Mouse (Mus musculus) kidney, adult 2 months (tissue): ENCODE data around the gene Zbtb4. TPM values are rescaled to one million over a fixed set of nuclear protein-coding genes. Genes with fewer than 3 reads are reported as not detected.

Experiments used
- DNase-seq: peaks from one replicate; pipeline ENCODE4 v3.0.0; 2021
- H3K27ac ChIP-seq: fragments of 200-500 bp; 2 replicates; pipeline ENCODE4 v1.5.1; 2012; ENCODE audit warnings: low read depth, low read length, control low read depth, inconsistent platforms; ENCODE audit not compliant: insufficient read depth
- H3K27me3 ChIP-seq: fragments of 200-500 bp; replicated peaks from 2 replicates; pipeline ENCODE4 v1.6.1; 2012; ENCODE audit warnings: mild to moderate bottlenecking, moderate library complexity, low read length, inconsistent platforms; ENCODE audit not compliant: control insufficient read depth, insufficient read depth
- H3K36me3 ChIP-seq: fragments of 200-500 bp; 2 replicates; pipeline ENCODE4 v1.6.1; 2012; ENCODE audit warnings: mild to moderate bottlenecking, moderate library complexity, low read length, inconsistent platforms; ENCODE audit not compliant: control insufficient read depth, insufficient read depth
- H3K4me1 ChIP-seq: fragments of 200-500 bp; 2 replicates; pipeline ENCODE4 v1.6.1; 2011; ENCODE audit warnings: low read length; ENCODE audit not compliant: control insufficient read depth, insufficient read depth
- H3K4me3 ChIP-seq: fragments of 200-500 bp; 2 replicates; pipeline ENCODE4 v1.5.1; 2011; ENCODE audit warnings: mild to moderate bottlenecking, low read depth, low read length, control low read depth; ENCODE audit not compliant: insufficient read depth
- CTCF ChIP-seq: fragments of 200-500 bp; conservative IDR thresholded peaks from 2 replicates; pipeline ENCODE4 v1.5.1; 2011; ENCODE audit warnings: low read depth, mild to moderate bottlenecking, control low read depth, low read length, moderate library complexity, mixed read lengths; ENCODE audit not compliant: insufficient read depth, insufficient read length
- POLR2A ChIP-seq: fragments of 200-500 bp; IDR thresholded peaks from one replicate; pipeline ENCODE4 v1.6.1; 2011; ENCODE audit warnings: low read depth, low read length, control low read depth
- WGBS: fragments of 180-500 bp; shearing (Covaris S2); methylation state at CpG from one replicate; pipeline ENCODE4 v1.1.7; 2018; 5-methylcytosine and 5-hydroxymethylcytosine counted together
- polyA plus RNA-seq: library from polyadenylated mRNA; depleted of rRNA; stranded (reverse); fragments of >200 nt; gene quantifications from 2 replicates; pipeline ENCODE4 v1.2.3, GENCODE M21; 2012

Zbtb4 gene
- polyA plus RNA-seq, 1 experiment = 22.3 TPM

DNA sequence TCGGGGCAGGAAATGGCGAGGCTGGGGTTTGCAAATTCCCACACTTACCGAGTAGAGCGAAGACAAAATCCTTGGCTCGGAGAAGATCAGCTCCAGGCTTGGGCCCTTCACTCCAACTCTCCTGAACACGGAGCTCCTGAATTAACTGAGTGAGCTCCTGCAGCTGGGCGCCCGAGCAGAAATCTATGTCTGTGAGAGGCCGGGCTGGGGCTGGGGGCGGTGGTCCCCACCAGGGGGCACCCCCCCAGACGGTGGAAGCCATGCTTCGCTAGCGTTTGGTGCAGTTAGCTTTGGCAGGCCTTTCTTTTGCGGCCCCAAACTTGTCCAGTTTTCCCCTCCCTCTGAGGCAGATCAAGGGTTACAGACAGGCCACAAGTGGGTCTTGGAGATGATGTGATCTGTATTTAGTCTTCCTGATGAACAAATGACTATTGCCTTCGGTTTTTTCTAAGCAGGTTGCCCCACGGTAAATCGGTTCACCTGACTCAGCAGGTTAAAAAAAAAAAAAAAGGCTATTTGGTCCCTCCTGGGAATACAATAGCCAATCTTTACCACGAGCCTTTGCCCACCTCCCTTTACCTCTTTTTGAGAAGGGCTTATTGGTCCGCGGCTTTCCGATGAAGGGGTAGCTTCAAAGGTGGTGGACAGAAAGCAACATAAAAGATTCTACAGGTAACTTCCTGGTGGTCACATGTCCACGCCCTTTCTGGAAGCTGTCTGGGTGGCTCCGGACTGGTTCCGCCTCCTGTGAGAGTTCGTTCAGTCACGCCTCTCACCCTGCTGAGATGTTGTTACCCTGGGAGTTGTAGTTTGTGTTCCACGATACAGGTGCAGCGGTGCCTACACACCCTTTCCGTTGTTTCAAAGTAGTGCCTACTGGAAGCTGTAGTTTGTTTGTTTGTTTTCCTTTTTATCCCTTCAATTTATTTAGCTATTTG lies 39.5 kb downstream of the Zbtb4 start, which contains the start of gene Tmem102:
Gene Tmem102, minus strand, starts transcription at position 653 of the 938 bp plus-strand sequence.
- 12% methylated on average over 29 of the region's 29 CpGs for WGBS
- H3K27ac ChIP-seq = 0 out of 2 replicates have a peak within 1 kb of the TSS, but pooled peaks have one; percentile 18
- DNase-seq = peak; percentile 93
- H3K36me3 ChIP-seq = no peaks in the 10 kb centered on the region
- H3K4me3 ChIP-seq = peak within 1 kb of the TSS; percentile 45
- H3K4me1 ChIP-seq = peaks cover 20% of the 10 kb centered on the region
- TF ChIP-seq POLR2A (no peak), CTCF (no peak)
- no peaks in the 10 kb centered on the region; the same call in 1 of the 2 replicates for H3K27me3 ChIP-seq

DNA sequence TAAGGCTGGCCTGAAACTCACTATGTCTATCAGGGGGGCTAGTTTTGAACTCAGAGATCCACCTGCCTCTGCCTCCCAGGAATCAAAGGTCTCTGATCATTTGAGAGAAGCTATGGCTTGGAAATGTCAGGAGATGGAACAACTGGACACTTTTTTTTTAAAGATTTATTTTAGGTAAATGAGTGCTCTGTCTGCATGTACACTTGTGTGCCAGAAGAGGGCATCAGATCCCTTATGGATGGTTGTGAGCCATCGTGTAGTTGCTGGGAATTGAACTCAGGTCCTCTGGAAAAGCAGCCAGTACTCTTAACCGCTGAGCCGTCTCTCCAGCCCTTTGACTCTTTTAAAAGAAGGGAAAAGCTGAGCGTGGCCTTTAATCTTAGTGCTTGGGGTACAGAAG lies 40.7 kb downstream of the Zbtb4 start:
- Histone ChIP-seq H3K4me3 (no peak overlapping the region), H3K27ac (no peak overlapping the region), H3K36me3 (no peaks in the 10 kb centered on the region), H3K4me1 (peaks cover 16% of the 10 kb centered on the region; the same call in 1 of the 2 replicates), H3K27me3 (no peaks in the 10 kb centered on the region; the same call in 1 of the 2 replicates)
- DNase-seq = no peak
- WGBS = 90% methylated on average over 4 of the region's 4 CpGs
- 0 out of 2 replicates have a peak, but pooled peaks have one; percentile 6 for TF ChIP-seq CTCF
- no peak for TF ChIP-seq POLR2A

DNA sequence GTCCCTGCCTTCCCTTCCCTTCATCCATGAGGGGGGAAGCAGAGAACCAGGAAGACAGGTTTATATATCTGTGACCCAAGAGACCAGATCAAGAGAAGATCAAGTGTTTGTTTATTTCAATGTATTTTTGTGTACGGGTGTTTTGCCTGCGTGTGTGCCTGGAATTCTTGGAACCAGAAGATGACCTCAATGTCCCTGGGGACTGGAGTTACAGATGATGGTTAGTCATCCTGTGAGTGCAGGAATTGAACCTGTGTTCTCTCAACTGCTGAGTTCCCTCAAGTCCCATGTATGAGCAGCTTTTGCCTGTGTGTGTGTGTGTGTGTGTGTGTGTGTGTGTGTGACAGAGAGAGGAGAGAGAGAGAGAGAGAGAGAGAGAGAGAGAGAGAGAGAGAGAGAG lies 41.9 kb downstream of the Zbtb4 start:
- TF ChIP-seq CTCF (no peak), POLR2A (no peak)
- 76% methylated on average over 2 of the region's 2 CpGs for WGBS
- no peak for DNase-seq

DNA sequence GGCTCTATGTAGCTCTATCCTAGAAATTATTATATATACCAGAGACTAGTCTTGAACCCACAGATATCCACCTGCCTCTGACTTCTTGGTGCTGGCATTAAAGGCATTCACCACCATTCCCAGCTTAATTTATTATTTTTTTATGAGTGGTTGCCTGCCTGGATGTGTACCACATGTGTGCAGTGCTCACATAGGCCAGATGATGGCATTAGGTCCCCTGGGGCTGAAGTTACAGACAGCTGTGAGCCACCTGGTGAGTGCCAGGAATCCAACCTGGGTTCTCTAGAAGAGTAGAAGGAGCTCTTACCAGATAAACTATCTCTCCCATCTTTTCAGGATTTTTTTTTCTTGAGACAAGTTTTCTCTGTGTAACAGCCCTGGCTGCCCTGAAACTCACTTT lies 44.6 kb downstream of the Zbtb4 start:
- Histone ChIP-seq H3K4me1 (no peaks in the 10 kb centered on the region), H3K27ac (no peak overlapping the region), H3K27me3 (no peaks in the 10 kb centered on the region), H3K4me3 (no peak overlapping the region), H3K36me3 (no peaks in the 10 kb centered on the region)
- TF ChIP-seq POLR2A (no peak), CTCF (0 out of 2 replicates have a peak, but pooled peaks have one; percentile 10)
- no peak for DNase-seq

More for the DNA sequence above, 41.9 kb downstream of the Zbtb4 start:
- H3K27me3 ChIP-seq = no peaks in the 10 kb centered on the region
- no peak overlapping the region for H3K4me3 ChIP-seq
- H3K27ac ChIP-seq = no peak overlapping the region
- H3K36me3 ChIP-seq = no peaks in the 10 kb centered on the region
- peaks cover 16% of the 10 kb centered on the region; the same call in 1 of the 2 replicates for H3K4me1 ChIP-seq

DNA sequence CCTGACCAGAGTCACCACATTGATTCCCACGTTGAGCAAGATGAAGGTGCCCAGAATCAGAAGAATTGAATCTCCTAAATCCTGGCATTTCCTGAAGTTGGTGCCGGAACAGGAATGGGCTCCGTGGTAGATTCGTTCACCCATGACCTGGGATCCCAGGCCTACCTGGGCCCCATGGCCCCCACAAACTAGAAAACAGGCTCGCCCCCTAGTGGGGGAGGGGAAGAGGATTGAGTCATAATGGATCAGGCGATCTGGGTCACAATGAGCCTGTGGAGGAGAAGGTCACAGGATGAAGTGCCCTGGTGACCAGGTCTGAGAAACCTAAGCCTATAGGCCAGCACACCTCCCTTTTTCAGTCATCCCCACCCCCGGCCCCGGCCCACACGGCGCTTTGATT lies 49.4 kb downstream of the Zbtb4 start, which contains the start of gene Gm39566:
Gene Gm39566, minus strand, starts transcription at position 144 of the 400 bp plus-strand sequence.
- no peaks in the 10 kb centered on the region for H3K36me3 ChIP-seq
- 44% methylated on average over 10 of the region's 10 CpGs for WGBS
- TF ChIP-seq CTCF (no peak), POLR2A (no peak)

DNA sequence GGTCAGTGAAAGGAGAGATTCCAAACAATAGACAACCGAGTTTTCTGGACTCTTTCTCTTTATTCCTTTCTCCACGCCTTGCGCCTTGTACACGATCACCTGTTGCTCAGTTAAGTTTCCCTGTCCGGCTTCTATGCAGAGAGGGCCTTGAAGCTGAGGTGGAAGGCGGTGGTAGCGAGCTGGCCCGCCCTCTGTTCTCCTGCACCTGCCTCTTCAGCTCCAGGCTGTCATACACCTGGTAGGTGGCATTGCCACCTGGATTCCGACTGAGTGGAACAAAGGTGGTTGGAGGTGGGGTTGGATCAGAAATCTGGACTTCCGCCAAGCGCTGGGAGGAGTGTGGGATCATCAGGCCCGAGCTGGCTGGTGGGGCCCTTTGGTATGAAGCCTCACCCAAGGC lies 50.8 kb downstream of the Zbtb4 start:
- no peak overlapping the region for H3K4me3 ChIP-seq
- no peak for DNase-seq
- TF ChIP-seq POLR2A (no peak), CTCF (no peak)
- 90% methylated on average over 12 of the region's 12 CpGs for WGBS
- no peaks in the 10 kb centered on the region for H3K4me1 ChIP-seq
- no peak overlapping the region for H3K27ac ChIP-seq
- no peaks in the 10 kb centered on the region for H3K27me3 ChIP-seq
- no peaks in the 10 kb centered on the region for H3K36me3 ChIP-seq

More for the DNA sequence above, 49.4 kb downstream of the Zbtb4 start, which contains the start of gene Gm39566:
- no peaks in the 10 kb centered on the region for H3K4me1 ChIP-seq
- H3K27me3 ChIP-seq = no peaks in the 10 kb centered on the region
- DNase-seq = no peak
- no peak within 1 kb of the TSS for H3K27ac ChIP-seq
- H3K4me3 ChIP-seq = no peak within 1 kb of the TSS

DNA sequence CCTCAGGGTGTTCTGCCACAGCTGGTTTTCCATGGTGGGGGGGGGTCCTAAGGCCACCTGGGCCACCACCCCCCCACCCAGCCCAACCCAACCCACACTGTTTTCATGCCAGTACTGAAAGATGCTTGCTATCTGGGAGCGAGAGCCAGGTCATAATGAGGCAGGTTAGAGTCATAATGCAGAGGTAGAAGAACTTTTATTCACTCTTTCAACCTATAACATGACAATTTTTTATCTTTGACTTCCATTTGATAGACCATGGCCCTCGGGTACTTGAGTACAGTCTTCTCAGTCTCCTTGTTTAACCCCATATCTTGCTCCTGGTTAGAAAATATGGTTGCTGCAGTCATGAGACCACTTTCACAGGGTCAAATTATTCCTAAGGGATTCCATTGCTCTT lies 52.7 kb downstream of the Zbtb4 start, which contains the start of gene Spem2:
Gene Spem2, minus strand, starts transcription at position 101 of the 400 bp plus-strand sequence.
- DNase-seq = no peak
- no peaks in the 10 kb centered on the region for H3K36me3 ChIP-seq
- 80% methylated on average over 2 of the region's 2 CpGs for WGBS
- TF ChIP-seq CTCF (no peak), POLR2A (no peak)
- no peaks in the 10 kb centered on the region for H3K27me3 ChIP-seq
- no peaks in the 10 kb centered on the region for H3K4me1 ChIP-seq
- no peak within 1 kb of the TSS for H3K27ac ChIP-seq
- H3K4me3 ChIP-seq = no peak within 1 kb of the TSS
